Mouse (Mus musculus) heart, embryonic 13.5 days (tissue): ENCODE results near the gene Fetub. TPM values are rescaled to one million over a fixed set of nuclear protein-coding genes. Genes with fewer than 3 reads are reported as not detected.

Source experiments
- ATAC-seq: fragments of 200-750 bp; cut with Nextera tagmentation; 2 replicates; pipeline ENCODE4 v1.8.0; 2017; ENCODE audit warnings: moderate TSS enrichment; ENCODE audit not compliant: insufficient number of reproducible peaks, low FRiP score, low TSS enrichment; ENCODE audit errors: extremely low read depth
- H3K27ac ChIP-seq: fragments of 300-500 bp; sonication (generic); replicated peaks from 2 replicates; pipeline ENCODE4 v1.5.1; 2015; ENCODE audit warnings: moderate library complexity, mild to moderate bottlenecking, inconsistent platforms
- H3K27me3 ChIP-seq: fragments of 300-500 bp; sonication (generic); replicated peaks from 2 replicates; pipeline ENCODE4 v1.6.1; 2015; ENCODE audit warnings: mild to moderate bottlenecking, inconsistent platforms
- H3K36me3 ChIP-seq: fragments of 300-500 bp; sonication (generic); 2 replicates; pipeline ENCODE4 v1.6.1; 2015; ENCODE audit warnings: mild to moderate bottlenecking, inconsistent platforms
- H3K4me1 ChIP-seq: fragments of 300-500 bp; sonication (generic); 2 replicates; pipeline ENCODE4 v1.6.1; 2015; ENCODE audit warnings: inconsistent platforms
- H3K4me2 ChIP-seq: fragments of 300-500 bp; sonication (generic); 2 replicates; pipeline ENCODE4 v1.6.1; 2015; ENCODE audit warnings: inconsistent platforms, mild to moderate bottlenecking, moderate library complexity
- H3K4me3 ChIP-seq: fragments of 300-500 bp; sonication (generic); 2 replicates; pipeline ENCODE4 v1.5.1; 2015; ENCODE audit warnings: moderate library complexity, mild to moderate bottlenecking, inconsistent platforms
- H3K9ac ChIP-seq: fragments of 300-500 bp; sonication (generic); 2 replicates; pipeline ENCODE4 v1.6.1; 2015; ENCODE audit warnings: inconsistent platforms, mild to moderate bottlenecking, moderate library complexity
- H3K9me3 ChIP-seq: fragments of 300-500 bp; sonication (generic); 2 replicates; pipeline ENCODE4 v1.6.1; 2016; ENCODE audit warnings: inconsistent platforms
- WGBS: fragments of 180-500 bp; shearing (Covaris S2); methylation state at CpG from one replicate; pipeline ENCODE4 v1.1.7; 2015; ENCODE audit warnings: mixed read lengths; 5-methylcytosine and 5-hydroxymethylcytosine counted together
- polyA plus RNA-seq: library from polyadenylated mRNA; unstranded; fragments of >200 nt; fragmentation: Nextera tagmentation; extraction: Ambion mirVana; gene quantifications from 2 replicates; pipeline ENCODE4 v1.2.1, GENCODE M21; 2015

Gene Fetub
- polyA plus RNA-seq, 1 experiment from 2014 or later, result not detected

- Histone ChIP-seq H3K27me3 (peaks cover 8% of the 10 kb centered on the region; the same call in 1 of the 2 replicates), H3K9ac (no peak overlapping the region), H3K9me3 (no peaks in the 10 kb centered on the region), H3K36me3 (no peaks in the 10 kb centered on the region), H3K4me3 (no peak overlapping the region), H3K4me2 (no peak overlapping the region), H3K27ac (no peak overlapping the region), H3K4me1 (0 out of 2 replicates have a peak, but pooled peaks cover 2% of the 10 kb centered on the region)
- WGBS, result 57% methylated on average over 3 of the region's 3 CpGs
- no peak for ATAC-seq
These were observed 31.4 kb upstream of the Fetub start for GRCm38 (mm10) chr16:22886726-22887125.

DNA sequence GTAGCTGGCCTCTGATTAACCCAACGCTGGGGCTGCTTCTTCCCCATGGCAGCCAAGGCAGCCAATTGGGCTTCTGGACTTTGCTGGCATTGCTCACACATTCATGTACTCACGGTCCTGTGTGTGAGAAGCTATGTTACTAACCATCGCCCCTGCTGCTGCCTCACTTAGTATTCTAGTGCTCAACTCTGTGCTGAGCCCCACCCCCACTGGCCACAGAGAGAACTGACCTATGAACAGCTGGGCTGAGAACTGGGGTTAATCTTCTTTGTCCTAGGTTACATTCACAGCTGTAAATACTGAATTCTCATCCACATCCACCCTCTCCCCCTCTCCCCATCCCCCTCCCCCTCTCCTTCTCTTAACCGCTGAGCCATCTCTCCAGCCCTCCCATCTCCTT is 29.3 kb upstream of the Fetub start:
- Histone ChIP-seq H3K27ac (no peak overlapping the region), H3K36me3 (no peaks in the 10 kb centered on the region), H3K27me3 (peaks cover 13% of the 10 kb centered on the region; the same call in 1 of the 2 replicates), H3K4me1 (0 out of 2 replicates have a peak, but pooled peaks cover 2% of the 10 kb centered on the region), H3K9me3 (no peaks in the 10 kb centered on the region), H3K4me2 (no peak overlapping the region), H3K9ac (no peak overlapping the region), H3K4me3 (no peak overlapping the region)
- no peak for ATAC-seq
- WGBS, result 63% methylated on average over 4 of the region's 4 CpGs

DNA sequence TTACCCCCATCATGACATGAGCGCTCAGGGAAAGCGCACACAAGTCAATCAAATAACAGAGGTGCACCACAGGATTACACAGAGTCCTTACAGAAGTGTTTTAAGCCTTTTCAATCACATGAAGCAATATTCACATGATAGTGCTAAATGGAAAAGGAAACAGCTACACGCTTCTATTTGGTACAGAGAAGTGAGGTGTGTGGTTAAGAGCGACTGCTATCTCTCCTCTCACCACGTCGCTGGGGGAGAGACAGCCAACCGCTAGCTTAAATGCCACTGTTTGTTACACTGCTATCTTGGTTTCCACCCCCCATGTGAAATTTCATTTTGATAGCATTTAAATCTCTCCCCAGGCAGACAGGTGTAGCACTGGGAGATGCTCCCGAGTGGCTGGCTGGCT is 28.4 kb upstream of the Fetub start:
- ATAC-seq, result no peak
- H3K4me1 ChIP-seq, result 0 out of 2 replicates have a peak, but pooled peaks cover 2% of the 10 kb centered on the region
- 70% methylated on average over 8 of the region's 8 CpGs for WGBS
- no peaks in the 10 kb centered on the region for H3K36me3 ChIP-seq
- no peak overlapping the region for H3K9ac ChIP-seq
- no peaks in the 10 kb centered on the region for H3K9me3 ChIP-seq
- H3K4me2 ChIP-seq, result no peak overlapping the region
- peaks cover 13% of the 10 kb centered on the region; the same call in 1 of the 2 replicates for H3K27me3 ChIP-seq
- H3K27ac ChIP-seq, result no peak overlapping the region
- H3K4me3 ChIP-seq, result no peak overlapping the region

DNA sequence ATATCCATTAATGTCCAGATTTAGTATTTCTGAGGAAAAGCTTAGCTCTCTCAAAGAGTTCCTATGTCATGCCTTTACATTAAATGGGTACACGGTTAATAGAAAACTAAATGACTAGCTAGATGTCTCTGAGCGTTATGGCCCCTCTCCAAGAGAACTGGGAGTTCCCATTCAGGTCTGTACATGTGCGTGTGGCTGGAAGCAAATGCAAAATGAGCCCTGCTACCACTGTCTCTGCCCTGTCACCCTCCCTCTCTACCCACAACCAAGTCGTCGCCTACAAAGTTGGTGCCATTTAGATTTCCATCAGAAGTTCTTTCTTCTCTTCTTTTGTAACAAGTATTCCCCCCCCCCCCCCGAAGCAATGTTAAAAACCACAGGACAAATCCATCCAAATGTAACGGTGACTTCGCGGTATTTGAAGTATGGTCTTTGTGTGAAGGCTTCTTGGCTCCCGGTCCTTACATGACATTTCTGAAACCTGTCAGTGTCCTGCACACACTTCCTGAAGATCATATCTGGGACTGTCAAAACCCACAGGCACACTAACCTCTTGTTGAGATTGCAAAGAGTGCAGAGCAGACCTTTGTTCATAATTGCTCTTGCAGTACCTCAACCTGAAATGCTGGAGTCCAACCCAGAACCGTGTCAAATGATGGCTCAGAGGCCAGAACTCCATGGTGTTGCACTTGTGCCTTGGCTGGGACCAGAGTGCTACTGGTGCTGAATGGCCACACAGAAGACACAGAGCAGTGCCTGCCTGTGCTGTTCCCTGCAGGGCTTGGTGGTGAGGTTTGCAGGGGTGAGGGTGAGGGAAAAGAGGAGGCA is 27.2 kb upstream of the Fetub start, which contains the start of gene Ahsg:
Ahsg (plus strand) TSS at position 595 of the 828 bp plus-strand sequence.
- Histone ChIP-seq H3K27ac (no peak within 1 kb of the TSS), H3K9ac (no peak within 1 kb of the TSS), H3K9me3 (no peaks in the 10 kb centered on the region), H3K4me3 (no peak within 1 kb of the TSS), H3K4me2 (no peak within 1 kb of the TSS), H3K4me1 (no peaks in the 10 kb centered on the region), H3K27me3 (peaks cover 13% of the 10 kb centered on the region; the same call in 1 of the 2 replicates), H3K36me3 (no peaks in the 10 kb centered on the region)
- no peak for ATAC-seq
- WGBS, result 77% methylated on average over 11 of the region's 11 CpGs

- no peak overlapping the region for H3K9ac ChIP-seq
- no peaks in the 10 kb centered on the region for H3K36me3 ChIP-seq
- no peaks in the 10 kb centered on the region for H3K9me3 ChIP-seq
- H3K4me2 ChIP-seq, result no peak overlapping the region
- H3K4me1 ChIP-seq, result no peaks in the 10 kb centered on the region
- no peak overlapping the region for H3K4me3 ChIP-seq
- no peak for ATAC-seq
- no peak overlapping the region for H3K27ac ChIP-seq
- H3K27me3 ChIP-seq, result peaks cover 13% of the 10 kb centered on the region; the same call in 1 of the 2 replicates
- 81% methylated on average over 8 of the region's 8 CpGs for WGBS
These were observed 26.4 kb upstream of the Fetub start for GRCm38 (mm10) chr16:22891733-22892154.

DNA sequence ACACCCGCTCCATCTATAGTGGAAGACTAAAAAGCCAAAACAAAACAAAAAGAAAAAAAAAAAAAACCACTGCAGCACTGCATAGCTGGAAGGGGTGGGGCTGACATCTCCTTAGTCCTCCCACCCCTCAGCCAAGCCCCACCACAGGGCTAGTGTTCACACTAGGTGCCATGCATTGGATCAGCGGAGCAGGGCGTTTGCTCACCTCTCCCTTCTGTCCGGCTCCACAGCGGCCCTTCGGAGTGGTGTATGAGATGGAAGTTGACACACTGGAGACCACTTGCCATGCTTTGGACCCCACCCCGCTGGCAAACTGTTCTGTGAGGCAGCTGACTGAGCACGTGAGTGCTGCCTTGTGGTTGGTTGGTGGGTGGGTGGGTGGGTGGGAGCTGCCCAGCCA is 24.0 kb upstream of the Fetub start:
- H3K4me2 ChIP-seq, result no peak overlapping the region
- H3K4me3 ChIP-seq, result no peak overlapping the region
- peaks cover 9% of the 10 kb centered on the region; the same call in 1 of the 2 replicates for H3K27me3 ChIP-seq
- H3K4me1 ChIP-seq, result no peaks in the 10 kb centered on the region
- ATAC-seq, result no peak
- 64% methylated on average over 8 of the region's 8 CpGs for WGBS
- no peaks in the 10 kb centered on the region for H3K36me3 ChIP-seq
- H3K27ac ChIP-seq, result no peak overlapping the region
- no peaks in the 10 kb centered on the region for H3K9me3 ChIP-seq
- H3K9ac ChIP-seq, result no peak overlapping the region

DNA sequence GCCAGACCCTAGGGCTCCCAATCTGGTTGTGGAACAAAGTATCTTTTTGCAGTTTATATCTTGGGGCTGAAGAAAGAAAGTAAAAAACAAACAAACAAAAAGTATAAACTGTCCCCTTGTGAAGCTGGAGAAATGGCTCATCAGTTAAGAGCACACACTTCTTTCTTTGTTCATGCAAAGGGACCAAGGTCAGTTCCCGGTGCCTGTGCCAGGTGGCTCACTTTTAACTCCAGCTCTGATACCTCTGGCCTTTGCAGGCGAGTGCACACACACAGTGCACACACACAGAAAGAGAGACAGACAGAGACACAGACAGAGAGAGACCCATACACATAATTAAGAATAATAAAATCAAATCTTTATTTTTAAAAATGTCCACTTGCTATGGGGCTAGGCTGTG is 21.5 kb upstream of the Fetub start:
- H3K27ac ChIP-seq, result no peak overlapping the region
- H3K4me2 ChIP-seq, result no peak overlapping the region
- H3K27me3 ChIP-seq, result peaks cover 5% of the 10 kb centered on the region; the same call in 1 of the 2 replicates
- no peak overlapping the region for H3K4me3 ChIP-seq
- WGBS, result 69% methylated on average over 2 of the region's 2 CpGs
- no peaks in the 10 kb centered on the region for H3K9me3 ChIP-seq
- no peaks in the 10 kb centered on the region for H3K4me1 ChIP-seq
- no peak for ATAC-seq
- no peak overlapping the region for H3K9ac ChIP-seq
- no peaks in the 10 kb centered on the region for H3K36me3 ChIP-seq

DNA sequence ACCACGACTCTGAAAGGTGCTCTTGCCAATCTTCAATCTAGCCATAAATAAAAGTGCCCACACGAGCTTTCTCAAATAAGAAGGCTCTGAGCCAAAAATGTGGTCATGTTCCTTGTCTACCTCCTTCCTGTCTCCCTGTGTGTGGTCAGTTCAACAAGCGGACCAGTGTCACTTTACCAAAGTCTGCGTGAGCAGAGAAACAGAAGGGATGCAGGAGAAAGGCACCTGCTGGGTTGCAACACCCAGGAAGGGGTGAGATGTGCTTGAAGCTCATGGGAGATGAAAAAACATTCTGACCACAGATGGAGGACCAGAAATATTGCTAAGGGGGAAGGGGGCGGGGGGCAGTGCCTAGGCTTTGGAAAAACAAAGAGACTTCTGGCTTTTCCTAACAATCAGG is 18.8 kb upstream of the Fetub start:
- WGBS, result 55% methylated on average over 5 of the region's 5 CpGs
- Histone ChIP-seq H3K9me3 (no peaks in the 10 kb centered on the region), H3K36me3 (no peaks in the 10 kb centered on the region), H3K27ac (no peak overlapping the region), H3K27me3 (no peaks in the 10 kb centered on the region; the same call in 1 of the 2 replicates), H3K4me3 (no peak overlapping the region), H3K9ac (no peak overlapping the region), H3K4me2 (no peak overlapping the region), H3K4me1 (no peaks in the 10 kb centered on the region)
- ATAC-seq, result no peak

- Histone ChIP-seq H3K4me3 (no peak overlapping the region), H3K27ac (no peak overlapping the region), H3K4me1 (no peaks in the 10 kb centered on the region), H3K9ac (no peak overlapping the region), H3K9me3 (no peaks in the 10 kb centered on the region), H3K36me3 (no peaks in the 10 kb centered on the region), H3K4me2 (no peak overlapping the region), H3K27me3 (no peaks in the 10 kb centered on the region; the same call in 1 of the 2 replicates)
- WGBS, result 64% methylated on average over 10 of the region's 10 CpGs
- no peak for ATAC-seq
These were observed 18.1 kb upstream of the Fetub start for GRCm38 (mm10) chr16:22899866-22900570.

GRCm38 (mm10) chr16:22901326-22901725 is 16.8 kb upstream of the Fetub start:
- no peaks in the 10 kb centered on the region for H3K27me3 ChIP-seq
- no peak overlapping the region for H3K4me2 ChIP-seq
- no peak overlapping the region for H3K4me3 ChIP-seq
- no peak overlapping the region for H3K27ac ChIP-seq
- H3K36me3 ChIP-seq, result no peaks in the 10 kb centered on the region
- ATAC-seq, result no peak
- H3K9ac ChIP-seq, result no peak overlapping the region
- no peaks in the 10 kb centered on the region for H3K9me3 ChIP-seq
- WGBS, result 67% methylated on average over 3 of the region's 3 CpGs
- no peaks in the 10 kb centered on the region for H3K4me1 ChIP-seq

GRCm38 (mm10) chr16:22909290-22909689 is 8.8 kb upstream of the Fetub start:
- no peak overlapping the region for H3K27ac ChIP-seq
- WGBS, result 74% methylated on average over 6 of the region's 6 CpGs
- H3K27me3 ChIP-seq, result no peaks in the 10 kb centered on the region
- no peak for ATAC-seq
- H3K9ac ChIP-seq, result no peak overlapping the region
- H3K9me3 ChIP-seq, result no peaks in the 10 kb centered on the region
- H3K4me2 ChIP-seq, result no peak overlapping the region
- H3K4me3 ChIP-seq, result no peak overlapping the region
- no peaks in the 10 kb centered on the region for H3K4me1 ChIP-seq
- no peaks in the 10 kb centered on the region for H3K36me3 ChIP-seq
